Mouse (Mus musculus) kidney, postnatal 25 days (tissue): ENCODE data around the gene Avpr2.

Source experiments
- DNase-seq, 2 experiments: peaks; one replicate each; pipeline ENCODE4 v3.0.0; 2021; ENCODE audit warnings: mixed read lengths in 2 of 2

The Avpr2 gene

DNA sequence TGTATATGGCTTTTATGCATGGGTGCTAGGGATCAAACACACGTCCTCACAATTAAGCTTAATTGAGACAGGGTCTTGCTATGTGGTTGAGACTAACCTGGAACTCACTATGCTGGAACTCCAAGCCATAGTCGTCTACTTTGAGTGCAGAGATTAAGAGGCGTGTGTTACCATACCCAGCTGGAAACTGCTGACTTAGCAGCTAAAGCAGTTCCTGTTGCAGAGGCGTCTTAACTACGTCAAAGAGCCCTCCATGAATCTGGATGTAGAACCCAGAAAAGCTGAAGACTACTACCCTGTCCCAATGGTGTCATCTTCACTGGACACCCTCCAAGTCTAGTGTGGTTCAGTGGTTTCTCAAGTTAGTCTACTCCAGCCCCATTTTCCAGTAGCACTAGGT lies 26.7 kb downstream of the Avpr2 start:
- DNase-seq, result no peak

DNA sequence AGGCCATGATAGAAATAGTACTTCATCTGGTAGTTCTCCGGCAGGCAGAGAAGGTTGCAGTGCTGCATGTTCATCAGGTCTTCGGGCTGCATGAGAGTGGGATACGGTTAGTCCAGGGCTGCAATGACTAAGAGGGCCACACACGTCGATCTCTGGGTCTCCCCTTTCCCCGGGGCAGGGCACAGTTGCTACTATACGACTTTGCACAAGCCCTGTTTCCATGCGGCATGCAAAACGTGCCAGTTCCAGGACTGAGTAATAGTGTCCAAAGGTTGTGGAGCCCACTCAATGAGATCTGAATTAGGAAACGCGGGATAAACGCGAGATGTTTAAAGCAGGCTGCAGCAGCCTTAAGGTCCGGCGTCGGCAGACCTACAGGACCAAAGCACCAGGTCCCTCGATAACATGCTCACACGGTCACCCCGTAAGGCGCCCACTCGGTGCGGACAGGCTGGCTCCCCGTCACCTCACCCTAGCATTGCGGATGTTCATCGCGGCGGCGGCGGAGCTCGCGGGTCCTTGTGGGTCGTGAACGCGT lies 29.5 kb downstream of the Avpr2 start:
- DNase-seq, result no peak

DNA sequence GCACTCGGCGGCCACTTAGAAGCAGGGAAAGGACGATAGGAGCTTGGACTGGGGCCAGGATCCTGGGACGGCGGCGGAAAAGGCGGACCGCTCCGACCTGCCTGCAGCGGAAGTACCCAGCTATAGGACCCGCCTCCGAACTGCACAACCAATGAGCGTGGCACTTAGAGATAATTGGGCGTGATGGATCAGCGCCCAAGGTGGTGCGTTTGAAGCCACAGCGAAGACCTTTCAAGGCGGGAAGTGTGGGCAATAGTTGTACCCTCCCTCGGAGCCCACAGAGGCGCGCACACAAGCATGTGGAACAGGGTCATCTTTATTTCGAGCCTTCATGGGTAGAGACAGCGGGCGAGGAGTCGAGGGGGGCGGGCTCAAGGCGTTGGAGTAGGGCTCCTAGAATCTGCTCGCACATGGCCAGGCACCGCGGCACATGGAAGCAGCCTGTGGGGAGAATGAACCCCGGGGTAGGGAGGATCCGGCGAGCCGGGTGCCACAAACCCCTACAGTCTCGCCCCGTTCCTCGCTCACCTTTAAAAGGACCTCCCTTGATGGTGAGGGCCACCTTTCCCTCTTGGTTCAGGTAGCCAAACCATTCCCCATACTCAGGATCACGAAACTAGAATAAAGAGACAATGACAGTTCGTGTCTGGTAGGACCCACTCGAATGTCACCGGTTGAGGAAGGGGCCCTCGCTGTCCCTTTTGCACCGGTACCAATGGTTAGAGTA lies 30.1 kb downstream of the Avpr2 start, which contains the start of the genes Arhgap4 and Naa10:
Gene Arhgap4, minus strand, starts transcription at position 48 of the 727 bp plus-strand sequence.
Gene Naa10, minus strand, starts transcription at position 122 of the 727 bp plus-strand sequence.
- DNase-seq, result peak; percentile 91 to 94

DNA sequence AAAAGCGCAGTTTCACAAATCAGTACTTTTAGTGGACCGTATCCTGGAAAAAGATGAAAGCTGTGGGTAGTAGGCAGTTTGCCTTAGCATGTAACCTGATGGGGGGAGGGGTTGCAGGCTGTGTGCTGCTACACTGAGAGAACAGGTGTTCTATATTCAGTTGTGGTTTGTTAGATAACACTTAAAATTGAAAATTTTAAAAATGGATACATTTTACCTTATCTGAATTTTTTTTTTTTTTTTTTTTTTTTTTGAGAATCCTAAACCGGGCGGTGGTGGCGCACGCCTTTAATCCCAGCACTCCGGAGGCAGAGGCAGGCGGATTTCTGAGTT lies 30.6 kb downstream of the Avpr2 start:
- DNase-seq, result no peak

DNA sequence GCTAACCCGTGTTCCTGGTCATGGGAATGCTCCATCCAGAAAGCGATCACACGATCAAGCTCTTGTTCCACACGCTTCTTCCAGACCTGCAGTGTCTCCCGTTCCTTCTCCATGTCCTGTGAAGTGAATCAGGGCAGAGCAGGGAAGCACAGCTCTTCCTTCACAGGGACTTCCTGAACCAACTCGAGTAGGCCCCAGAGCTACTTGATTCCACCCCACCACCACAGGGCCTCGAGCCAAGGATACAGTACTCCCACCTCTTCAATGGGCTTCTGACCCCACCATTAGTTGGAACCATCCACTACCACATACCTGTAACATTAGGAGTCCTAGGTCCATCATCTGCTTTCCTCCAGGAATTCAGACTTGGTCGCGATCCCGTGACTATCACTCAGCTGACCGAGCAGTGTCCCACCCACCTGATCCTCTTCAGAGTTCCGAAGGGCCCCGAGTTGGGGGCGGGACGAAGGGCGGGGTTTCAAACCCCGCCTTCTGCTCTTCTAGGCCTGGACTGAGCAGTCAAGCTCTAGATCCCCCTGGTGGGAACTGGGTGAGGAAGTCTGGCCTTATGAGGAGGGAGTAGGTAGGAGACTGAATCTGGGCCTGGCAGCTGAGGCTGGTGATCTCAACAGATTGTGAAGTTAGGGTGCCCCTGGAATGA lies 38.6 kb downstream of the Avpr2 start, which contains the start of gene Renbp:
Gene Renbp, minus strand, starts transcription at position 449 of the 661 bp plus-strand sequence.
- DNase-seq, result peak; percentile 83 to 91

DNA sequence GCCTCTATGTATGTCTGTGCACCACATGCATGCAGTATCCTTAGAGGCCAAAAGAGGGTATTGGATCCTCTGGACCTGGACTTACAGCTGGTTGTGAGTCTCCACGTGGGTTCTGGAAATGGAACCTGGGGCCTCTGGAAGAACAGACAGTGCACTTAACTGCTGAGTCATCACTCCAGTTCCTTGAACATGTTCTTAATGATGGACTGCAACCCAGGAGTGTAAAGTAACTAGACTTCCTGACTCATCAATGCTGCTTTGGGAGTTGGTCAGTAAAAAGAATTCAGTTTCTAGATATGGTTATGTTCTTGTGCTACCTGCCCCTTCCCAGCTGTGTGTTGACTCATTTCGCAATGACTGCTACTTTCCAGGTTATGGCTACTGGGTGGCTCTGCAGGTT lies 40.0 kb downstream of the Avpr2 start:
- no peak for DNase-seq

DNA sequence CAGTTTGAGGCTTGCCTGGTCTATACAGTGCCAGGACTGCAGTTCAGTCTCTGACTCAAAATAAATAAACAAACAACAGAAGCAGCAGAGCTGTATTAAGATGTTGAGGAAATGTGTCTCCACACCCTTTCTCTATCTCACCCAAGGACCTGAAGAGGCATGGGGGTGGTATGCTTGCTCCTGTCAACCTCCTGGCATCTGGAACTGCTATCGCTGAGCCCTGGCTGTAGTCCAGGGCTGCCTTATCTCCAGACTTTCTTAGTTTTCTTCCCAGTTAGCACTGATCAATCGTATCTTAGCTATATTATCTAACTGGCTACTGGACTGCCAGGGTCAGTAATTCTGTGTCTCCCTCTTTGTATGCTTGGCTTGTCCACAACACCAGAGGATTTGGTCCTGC lies 50.0 kb downstream of the Avpr2 start:
- no peak for DNase-seq

DNA sequence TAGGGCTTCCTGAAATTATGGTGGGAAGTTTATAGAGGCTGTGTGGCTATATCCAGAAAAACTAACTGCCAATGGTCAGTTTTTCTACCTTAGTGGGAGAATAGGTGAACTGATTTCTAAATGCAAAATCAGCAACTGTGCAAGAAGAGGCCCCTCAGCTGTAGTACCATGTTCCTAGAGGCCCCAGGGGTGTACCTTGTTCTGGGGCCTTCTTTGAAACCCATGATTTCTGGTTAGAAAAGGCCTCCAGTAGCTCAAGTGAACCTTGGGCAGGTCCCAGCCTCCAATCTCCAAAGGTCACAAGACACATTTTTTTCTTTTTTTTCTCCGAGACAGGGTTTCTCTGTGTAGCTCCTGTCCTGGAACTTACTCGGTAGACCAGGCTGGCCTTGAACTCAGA lies 50.4 kb downstream of the Avpr2 start:
- no peak for DNase-seq
